Mouse (Mus musculus) bone marrow, adult 2 months (tissue): ENCODE measurements around the gene Snx14.

Experiments used
- CTCF ChIP-seq: fragments of 200-500 bp; IDR thresholded peaks from 2 replicates; pipeline ENCODE4 v1.5.1; 2011; ENCODE audit warnings: low read length, control low read depth; ENCODE audit not compliant: control insufficient read depth, insufficient read depth
- POLR2A ChIP-seq: fragments of 200-500 bp; IDR thresholded peaks from 2 replicates; pipeline ENCODE4 v1.6.1; 2011; ENCODE audit warnings: low read depth, mild to moderate bottlenecking, control low read depth, low read length, borderline replicate concordance; ENCODE audit not compliant: control insufficient read depth

- TF ChIP-seq POLR2A = no peak
- TF ChIP-seq CTCF = no peak
Observed at GRCm38 (mm10) chr9:88353459-88353858, 85.3 kb downstream of the Snx14 start.
